Mouse (Mus musculus): ENCODE results near the gene Gm20683. TPM values are rescaled to one million over a fixed set of nuclear protein-coding genes. Genes with fewer than 3 reads are reported as not detected.

Gene Gm20683
- total RNA-seq (2021) = 10 to 100 TPM; 29.0 to 29.5 TPM
- long read RNA-seq, experiment 1, partial matches to known transcripts = 0 of 7 reads
- long read RNA-seq, experiment 1, other reads (novel, unspliced or antisense) = 7 of 7 reads
- long read RNA-seq, experiment 2 = 0 reads

DNA sequence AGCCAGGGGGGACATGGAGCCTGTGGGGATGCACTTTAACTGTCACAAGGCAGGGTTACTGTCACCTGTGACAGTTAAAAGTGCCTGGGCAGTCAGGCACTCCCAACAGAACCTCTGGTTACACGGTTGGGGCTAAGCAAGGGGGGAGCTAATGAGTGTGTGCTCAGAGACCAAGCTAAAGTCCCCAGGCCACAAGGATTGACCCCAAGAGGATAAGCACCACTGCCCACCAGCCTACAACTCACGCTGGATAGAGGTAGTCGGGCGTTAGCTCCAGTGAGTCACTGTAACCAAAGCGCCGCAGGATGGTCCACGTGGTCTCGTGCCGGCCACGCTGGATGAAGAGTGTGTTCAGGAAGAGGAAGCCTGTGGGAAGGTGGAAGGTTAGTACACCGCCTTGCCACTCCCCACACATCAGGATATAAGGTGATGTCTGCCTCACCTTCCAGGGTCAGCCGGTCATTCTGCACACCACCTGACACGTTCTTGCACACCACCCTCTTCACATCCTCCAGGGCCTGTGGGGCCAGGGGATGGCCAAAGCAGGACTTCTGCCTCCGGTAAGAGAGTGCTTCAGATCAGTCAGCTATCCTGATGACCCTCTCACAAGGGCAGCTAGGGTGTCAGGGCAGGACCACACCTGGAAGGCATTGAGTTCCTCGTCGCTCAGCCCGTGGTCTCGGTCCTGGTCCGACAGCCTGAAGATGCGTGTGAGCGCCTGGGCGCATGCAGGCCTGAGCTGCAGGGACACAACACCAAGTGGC is at the start of gene Gm20683:
Gene Gm20683, minus strand, starts transcription at position 647 of the 764 bp plus-strand sequence.
- no peak for DNase-seq (ENCODE audit: low spot score in 2 of 2)
- intact Hi-C loops (cut with DNase I) = no loop called here

DNA sequence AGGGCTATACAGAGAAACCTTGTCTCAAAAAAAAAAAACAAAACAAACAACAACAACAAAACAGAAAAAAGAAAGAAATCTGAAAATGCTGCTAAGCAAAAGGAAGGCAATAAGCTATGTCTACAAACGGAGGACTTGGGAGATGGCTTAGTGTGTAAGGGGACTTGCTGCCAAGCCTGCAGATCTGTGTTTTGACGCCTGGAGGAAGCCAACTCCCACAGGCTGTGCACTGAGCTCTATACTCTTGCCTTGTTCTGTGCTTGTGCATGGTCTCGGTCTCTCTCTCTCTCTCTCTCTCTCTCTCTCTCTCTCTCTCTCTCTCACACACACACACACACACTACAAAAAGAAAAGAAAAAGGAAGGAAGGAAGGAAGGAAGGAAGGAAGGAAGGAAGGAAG is 47.3 kb upstream of the Gm20683 start:
- intact Hi-C loops (cut with DNase I) = no loop called here
- DNase-seq (ENCODE audit: low spot score in 2 of 2) = no peak

DNA sequence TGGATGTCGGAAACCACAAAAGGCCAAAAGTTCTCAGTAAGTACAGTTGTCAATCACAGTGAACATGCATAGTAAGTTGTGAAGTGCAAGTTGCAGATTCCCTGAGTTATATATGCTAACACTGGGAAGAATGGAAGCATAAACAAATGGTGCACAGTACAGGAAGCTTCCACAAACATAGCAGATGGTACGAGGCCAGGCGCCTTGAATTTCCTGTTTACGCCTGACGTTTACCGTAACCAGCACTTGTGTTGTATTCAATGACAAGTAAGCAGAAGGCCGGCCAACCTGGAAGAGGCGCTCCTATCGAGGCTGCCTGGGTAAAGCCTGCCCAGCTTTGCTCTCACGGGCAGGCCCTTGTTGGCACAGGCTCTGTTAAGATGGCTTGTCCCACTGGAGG is 45.9 kb upstream of the Gm20683 start:
- DNase-seq (ENCODE audit: low spot score in 2 of 2) = no peak
- intact Hi-C loops (cut with DNase I) = no loop called here

DNA sequence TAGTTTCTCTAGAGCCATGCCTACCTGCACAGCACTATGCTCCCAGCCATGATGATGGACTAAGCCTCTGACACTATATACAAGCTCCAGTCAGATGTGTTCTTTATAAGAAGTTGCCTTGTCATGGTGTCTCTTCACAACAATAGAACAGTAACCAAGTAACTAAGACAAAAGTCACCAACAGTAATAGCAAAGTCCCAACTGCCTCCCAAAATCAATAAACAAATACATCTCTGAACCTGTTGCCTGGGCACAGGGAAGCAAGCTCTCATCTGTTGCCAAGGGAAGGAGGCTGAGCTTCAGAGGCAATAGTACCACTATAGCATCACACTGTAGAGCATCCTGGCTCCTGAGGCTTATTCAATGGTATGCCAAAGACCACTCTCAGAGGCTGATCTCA is 45.2 kb upstream of the Gm20683 start:
- no peak for DNase-seq (ENCODE audit: low spot score in 2 of 2)
- intact Hi-C loops (cut with DNase I) = no loop called here

DNA sequence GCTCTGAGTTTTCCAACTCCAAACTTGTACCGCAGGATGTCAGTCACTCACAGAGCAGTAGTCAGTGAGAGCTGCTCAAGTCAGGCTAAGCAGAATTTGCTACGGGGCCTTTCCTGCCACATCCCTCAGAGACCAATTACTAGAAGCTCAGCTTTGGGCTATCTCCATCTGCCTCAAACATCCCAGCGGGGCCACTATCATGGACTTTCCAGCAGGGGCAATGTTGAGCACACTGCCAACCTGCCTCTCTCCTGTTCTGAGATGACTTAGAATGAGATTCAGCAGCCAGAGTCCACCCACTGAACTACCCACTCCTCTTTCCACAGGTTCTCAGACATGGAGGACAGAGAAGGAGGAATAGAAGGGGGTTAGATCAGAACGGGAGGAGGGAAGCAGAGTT is 44.1 kb upstream of the Gm20683 start:
- intact Hi-C loops (cut with DNase I) = no loop called here
- DNase-seq (ENCODE audit: low spot score in 2 of 2) = no peak

DNA sequence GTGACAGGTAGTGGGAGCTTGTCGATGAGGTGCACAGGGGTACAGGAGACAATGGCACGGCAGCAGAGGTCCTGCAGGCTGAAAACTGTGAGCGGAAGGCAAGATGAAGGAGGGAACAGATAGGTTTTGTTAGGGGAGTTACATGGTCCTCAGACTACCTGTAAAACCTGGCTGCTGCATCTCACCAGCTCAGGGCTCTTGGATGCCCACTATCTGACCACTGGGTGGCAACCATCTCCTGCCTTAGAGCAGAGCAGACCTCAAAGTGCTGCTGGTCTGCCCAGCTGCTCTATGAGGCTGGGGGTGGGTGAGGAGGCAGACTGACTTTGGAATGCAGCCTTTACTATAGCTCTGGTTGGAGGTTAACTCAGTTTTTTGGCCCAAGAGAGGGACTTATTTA is 42.3 kb upstream of the Gm20683 start:
- no peak for DNase-seq (ENCODE audit: low spot score in 2 of 2)
- intact Hi-C loops (cut with DNase I) = no loop called here

DNA sequence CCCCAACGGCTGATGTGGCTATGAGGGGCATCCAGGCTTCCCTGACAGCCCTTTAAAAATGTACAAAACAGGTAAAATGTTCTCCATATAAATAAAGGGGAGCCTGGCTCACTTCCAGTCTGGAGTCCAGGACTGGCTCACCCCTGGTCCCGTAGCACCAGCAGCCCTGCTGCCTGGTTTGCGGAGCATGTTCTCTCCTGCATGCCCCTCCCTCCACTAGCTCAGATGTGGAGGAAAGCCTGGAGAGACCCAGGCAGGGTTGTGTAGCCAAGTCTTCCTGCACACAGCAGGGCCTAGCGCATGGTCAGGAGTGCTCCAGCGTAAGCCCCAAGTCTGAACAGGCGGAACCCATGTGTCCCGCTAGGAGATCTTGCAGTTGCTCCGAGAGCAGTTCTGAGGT is 41.7 kb upstream of the Gm20683 start:
- intact Hi-C loops (cut with DNase I) = no loop called here
- no peak for DNase-seq (ENCODE audit: low spot score in 2 of 2)

DNA sequence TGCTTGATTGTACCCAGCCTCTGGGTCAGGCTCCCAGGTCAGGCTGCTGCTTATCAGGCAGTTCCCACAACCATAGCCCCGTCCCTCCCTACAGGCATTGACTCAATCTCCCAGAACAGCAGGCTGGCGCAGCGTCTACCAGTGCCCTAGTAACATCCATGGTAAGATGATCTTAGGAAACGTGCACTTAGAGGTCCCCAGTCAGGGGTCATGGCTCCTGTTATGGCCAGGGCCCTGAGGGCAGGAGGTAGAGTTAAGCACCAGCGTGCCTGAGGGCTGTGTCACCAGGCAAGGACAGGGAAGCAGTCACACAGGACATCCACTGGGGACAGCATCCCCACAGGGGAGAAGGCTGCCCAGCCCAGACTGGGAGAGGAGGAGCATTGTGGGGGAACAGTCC is 40.7 kb upstream of the Gm20683 start:
- no peak for DNase-seq (ENCODE audit: low spot score in 2 of 2)
- intact Hi-C loops (cut with DNase I) = no loop called here

DNA sequence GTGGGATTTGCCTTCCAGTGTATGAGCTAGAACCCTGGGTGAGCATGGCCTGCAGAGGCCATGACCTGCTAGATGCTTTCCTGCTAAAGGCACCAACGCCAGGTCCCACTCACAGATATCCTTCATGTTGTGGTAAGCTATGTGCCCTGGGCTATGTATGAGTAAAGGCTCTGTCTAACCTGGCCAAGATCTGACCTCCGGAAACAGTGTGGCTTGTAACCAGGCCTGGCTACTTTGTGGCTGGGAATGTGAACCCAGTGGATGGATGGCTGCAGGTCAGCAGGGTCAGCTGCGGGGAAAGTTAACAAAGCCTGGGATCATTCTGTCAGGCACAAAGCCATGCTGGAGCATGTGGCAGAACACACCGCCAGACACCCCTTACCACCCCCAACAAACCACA is 40.1 kb upstream of the Gm20683 start:
- DNase-seq (ENCODE audit: low spot score in 2 of 2) = no peak
- intact Hi-C loops (cut with DNase I) = no loop called here

DNA sequence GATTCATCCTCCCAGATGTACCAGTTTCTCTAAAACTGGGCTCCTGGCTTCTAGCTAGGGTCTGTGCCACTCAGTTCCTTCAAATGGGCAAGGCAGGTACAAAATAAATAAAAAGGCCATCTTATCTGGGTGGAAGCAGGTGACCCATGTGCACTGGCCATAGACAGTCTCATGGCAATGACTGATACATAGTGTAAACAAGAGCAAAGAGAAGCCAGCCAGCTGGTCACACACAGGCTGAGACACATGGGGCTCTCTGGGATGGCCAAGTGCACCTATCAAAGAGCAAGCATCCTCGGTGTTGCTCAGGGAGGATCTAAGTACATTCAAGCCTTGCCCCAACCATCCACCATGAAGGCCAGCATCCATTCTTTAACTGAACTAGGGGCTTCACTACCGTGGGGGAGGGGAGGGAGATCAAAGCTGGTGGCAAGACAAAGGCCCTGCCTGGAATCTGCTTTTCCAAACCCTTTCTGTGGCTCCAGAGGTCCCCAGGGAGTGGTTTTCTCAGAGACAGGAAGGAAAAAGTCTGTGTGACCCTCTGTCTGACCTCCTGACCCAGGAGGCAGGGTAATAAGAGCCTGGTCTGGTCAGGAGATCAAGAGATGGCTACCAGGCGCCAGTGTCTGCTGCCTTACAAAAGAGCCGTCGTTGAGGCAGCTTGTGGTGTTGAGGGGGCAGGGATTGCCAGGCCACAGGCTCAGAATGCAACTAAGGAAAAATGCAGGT is 39.5 kb upstream of the Gm20683 start:
- intact Hi-C loops (cut with DNase I) = no loop called here
- DNase-seq (ENCODE audit: low spot score in 2 of 2) = no peak

DNA sequence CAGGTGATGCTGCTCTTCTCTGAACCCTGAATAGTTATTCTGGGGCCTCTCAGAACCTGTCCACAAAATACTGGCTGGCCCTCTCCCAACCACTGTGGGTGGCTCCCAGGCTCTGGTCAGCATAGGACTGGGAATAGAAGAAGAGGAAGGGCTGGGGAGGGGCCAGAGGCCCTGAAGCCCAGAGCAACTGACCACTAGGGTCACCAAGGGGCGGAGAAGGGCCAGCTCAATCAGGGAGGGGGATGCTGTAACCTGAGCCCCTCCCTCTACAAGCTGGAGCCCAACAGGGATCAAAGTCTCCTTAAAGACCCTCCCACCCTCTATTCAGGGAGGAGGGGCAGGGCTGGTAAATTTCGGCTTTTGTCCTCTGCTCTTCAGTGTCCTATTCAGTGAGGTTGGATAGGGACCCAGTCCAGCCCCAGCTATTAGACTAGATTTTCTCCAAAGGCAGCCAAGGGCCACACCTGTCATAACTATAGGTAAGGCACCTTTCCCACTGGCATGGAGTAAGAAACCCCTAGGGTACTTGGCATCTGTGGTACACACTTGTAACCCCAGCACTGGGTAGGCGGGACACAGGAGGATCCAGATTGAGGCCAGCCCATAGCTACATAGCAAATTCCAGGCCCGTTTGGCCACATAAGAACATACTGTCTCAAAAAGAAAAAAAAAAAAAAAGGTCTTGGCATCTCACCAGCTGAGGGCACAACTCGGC is 38.8 kb upstream of the Gm20683 start, which contains the start of gene Wfikkn1:
Gene Wfikkn1, minus strand, starts transcription at position 663 of the 715 bp plus-strand sequence.
- intact Hi-C loops (cut with DNase I) = no loop called here
- DNase-seq (ENCODE audit: low spot score in 2 of 2) = no peak

DNA sequence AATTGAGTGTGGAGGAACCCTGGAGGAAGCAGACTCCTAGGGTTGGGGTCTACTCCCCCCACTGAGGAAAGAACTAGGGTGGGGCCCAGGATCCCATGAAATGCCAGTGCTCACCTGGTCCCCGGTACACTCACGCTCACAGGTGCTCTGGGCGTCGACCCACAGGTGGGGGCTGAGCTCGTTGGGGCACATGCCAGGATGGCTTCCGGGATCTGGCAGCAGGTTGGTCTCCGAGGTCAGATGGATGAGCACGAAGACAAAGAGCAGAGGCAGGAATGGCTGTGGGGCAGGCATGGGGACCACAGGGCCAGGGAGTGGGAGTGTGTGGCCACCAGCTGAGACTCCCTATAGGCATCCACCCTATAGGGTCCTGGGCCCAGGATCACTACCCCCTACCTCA is 38.2 kb upstream of the Gm20683 start:
- intact Hi-C loops (cut with DNase I) = loop anchor here (5.0 kb wide), 1 partner anchor 43 kb away; no protein-coding TSS in a partner anchor
- no peak for DNase-seq (ENCODE audit: low spot score in 2 of 2)

DNA sequence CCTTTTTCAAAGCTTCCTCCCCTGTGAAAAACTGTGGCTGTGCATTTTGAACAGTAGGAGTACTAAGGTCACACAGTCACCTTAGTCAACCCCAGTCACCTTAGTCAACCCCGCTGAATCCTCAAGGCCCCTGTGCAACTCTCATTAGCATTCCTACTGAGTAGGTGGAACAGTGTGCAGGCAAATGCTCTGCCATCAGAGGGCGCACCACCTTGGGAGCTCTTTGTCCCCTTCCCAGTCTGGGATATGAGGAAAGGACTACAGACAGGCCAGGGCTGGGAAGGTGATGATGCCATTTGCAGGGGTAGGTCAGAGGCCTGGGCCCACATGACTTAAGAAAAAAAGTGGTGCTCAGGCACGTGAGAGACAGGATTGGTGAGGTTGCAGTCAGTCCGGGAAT is 37.7 kb upstream of the Gm20683 start:
- intact Hi-C loops (cut with DNase I) = loop anchor here (5.0 kb wide), 1 partner anchor 43 kb away; no protein-coding TSS in a partner anchor
- DNase-seq (ENCODE audit: low spot score in 2 of 2) = peak; percentile 62 to 67

DNA sequence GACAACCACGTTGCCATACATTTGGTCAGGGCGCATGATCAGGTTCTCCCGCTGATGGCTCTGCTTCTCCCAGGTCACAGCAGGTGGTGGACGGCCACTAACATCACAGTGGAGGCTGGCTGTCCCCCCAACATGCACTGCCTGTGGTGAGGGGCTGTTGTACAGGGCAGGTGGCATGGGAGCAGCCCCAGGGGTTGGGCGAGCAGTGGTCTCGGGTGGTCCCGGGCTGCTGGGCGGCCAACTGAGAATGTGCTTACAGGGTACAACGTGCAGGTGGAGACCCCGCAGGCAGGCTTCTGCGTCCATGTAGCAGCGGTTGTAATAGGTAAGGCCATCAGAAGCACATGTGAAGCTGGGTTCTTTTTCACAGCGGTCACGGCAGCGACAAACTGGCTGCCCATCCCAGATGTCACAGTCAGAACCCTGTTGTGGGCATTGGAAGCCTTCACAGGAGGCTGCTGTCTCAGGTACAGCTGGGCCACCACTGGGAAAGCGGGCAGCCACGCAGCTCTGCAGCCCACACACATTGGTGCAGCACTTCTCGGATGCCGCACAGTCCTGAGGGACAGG is 37.1 kb upstream of the Gm20683 start:
- DNase-seq (ENCODE audit: low spot score in 2 of 2) = no peak
- intact Hi-C loops (cut with DNase I) = loop anchor here (5.0 kb wide), 1 partner anchor 44 kb away; no protein-coding TSS in a partner anchor

DNA sequence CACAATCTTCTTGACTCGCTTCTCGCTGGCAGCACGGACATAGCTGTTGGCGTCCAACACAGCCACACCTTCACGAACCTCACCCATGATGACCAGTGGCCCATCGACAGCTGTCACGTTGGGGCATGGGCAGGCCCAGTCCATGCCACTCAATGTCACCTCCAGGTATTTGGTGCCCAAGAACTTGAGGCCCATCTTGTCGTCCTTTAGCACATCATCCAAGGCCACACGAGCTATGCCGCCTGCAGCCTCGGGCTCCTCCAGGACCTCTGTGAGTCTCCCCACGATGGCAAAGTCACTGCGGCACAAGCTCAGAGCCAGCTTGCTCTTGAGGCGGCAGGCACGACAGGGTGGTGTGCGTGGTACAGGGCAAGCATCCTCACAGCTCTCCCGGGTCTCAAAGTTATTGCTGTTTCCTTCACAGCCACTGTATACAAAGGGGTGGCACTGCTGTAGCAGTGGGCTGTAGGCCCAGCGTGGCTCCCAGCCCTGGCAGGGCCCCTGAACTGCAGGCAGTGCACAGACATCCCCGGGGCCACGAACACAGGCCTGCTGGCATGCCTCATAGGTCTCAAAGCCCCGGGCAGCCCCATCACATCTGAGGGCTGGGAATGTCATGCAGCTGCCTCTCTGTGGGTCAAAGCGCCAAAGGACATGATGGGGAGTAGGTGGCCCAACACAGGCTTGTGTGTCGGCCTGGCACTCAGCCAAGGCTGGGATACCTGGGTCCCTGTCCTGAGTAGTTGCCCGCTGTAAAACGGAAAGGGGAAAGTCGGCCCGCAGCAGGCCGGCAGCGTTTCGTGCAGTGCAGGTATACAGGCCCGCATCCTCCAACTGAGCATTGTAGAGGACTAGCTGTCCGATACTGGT is 36.4 kb upstream of the Gm20683 start:
- intact Hi-C loops (cut with DNase I) = loop anchor here (5.0 kb wide), 1 partner anchor 44 kb away; no protein-coding TSS in a partner anchor
- DNase-seq (ENCODE audit: low spot score in 2 of 2) = peak in 1 of 2 experiments; percentile 31

DNA sequence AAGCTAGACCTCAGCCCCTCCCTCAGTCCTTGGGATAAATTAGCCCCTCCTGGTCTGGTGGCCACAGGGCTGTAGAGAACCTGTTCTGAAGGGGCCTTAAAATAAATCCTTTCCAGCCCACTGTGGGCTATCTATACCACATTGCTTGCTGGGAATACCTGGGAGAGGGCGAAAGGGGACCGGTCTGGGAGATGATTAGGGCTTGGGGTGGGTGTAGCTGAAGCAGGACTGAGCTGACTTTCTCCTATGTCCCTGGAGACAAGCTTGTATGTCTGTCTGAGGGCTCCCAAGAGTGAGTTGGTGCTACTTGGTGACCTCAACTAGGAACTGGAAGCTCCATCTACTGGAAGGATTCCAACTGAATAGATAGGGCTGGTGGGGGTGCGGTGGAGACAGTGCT is 35.5 kb upstream of the Gm20683 start:
- DNase-seq (ENCODE audit: low spot score in 2 of 2) = no peak
- intact Hi-C loops (cut with DNase I) = loop anchor here (5.0 kb wide), 1 partner anchor 45 kb away; no protein-coding TSS in a partner anchor

DNA sequence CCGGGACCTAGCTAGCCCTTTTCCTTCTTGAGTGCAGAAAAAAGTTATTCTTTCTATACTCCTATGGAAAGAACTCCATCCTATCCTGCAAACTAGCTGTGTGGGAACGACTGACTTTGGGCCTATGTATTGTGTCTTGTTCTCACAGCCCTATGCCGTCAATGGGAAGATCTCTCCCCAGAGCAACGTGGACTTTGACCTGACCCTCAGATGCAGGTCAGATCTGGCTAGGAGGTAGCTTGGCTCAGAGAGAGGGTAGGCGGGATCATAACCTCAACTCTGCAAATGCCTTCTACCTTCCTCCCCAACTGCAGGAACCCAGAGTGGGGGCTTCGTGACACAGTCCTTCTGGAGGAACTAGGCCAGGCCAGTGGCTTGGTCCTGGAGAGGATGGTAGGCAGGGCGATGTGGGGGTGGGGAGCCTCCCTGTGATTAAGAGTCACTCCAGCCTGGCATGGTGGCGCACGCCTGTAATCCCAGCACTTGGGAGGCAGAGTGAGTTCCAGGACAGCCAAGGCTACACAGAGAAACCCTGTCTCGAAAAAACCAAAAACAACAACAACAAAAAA is 34.9 kb upstream of the Gm20683 start:
- no peak for DNase-seq (ENCODE audit: low spot score in 2 of 2)
- intact Hi-C loops (cut with DNase I) = loop anchor here (5.0 kb wide), 1 partner anchor 46 kb away; no protein-coding TSS in a partner anchor

Measured in left cerebral cortex, postnatal 14 days (tissue).